Mouse (Mus musculus) hindbrain, postnatal 0 days (tissue): ENCODE measurements around the gene Rbm38. TPM values are rescaled to one million over a fixed set of nuclear protein-coding genes. Genes with fewer than 3 reads are reported as not detected.

Source experiments
- ATAC-seq: fragments of 200-750 bp; cut with Nextera tagmentation; 2 replicates; pipeline ENCODE4 v1.8.0; 2017; ENCODE audit warnings: mild to moderate bottlenecking, moderate TSS enrichment, moderate library complexity
- DNase-seq: peaks from one replicate; pipeline ENCODE4 v3.0.0-alpha.2; 2015; ENCODE audit warnings: low spot score
- H3K27ac ChIP-seq: fragments of 300-500 bp; sonication (generic); 2 replicates; pipeline ENCODE4 v1.5.1; 2014; ENCODE audit warnings: mild to moderate bottlenecking
- H3K27me3 ChIP-seq: fragments of 300-500 bp; sonication (generic); 2 replicates; pipeline ENCODE4 v1.6.1; 2014; ENCODE audit warnings: low read length, mixed read lengths; ENCODE audit not compliant: insufficient read depth
- H3K36me3 ChIP-seq: fragments of 300-500 bp; sonication (generic); 2 replicates; pipeline ENCODE4 v1.6.1; 2014; ENCODE audit warnings: low read length, mixed read lengths; ENCODE audit not compliant: insufficient read depth
- H3K4me1 ChIP-seq: fragments of 300-500 bp; sonication (generic); 2 replicates; pipeline ENCODE4 v1.6.1; 2014; ENCODE audit warnings: antibody characterized with exemption, low read length, mixed read lengths; ENCODE audit not compliant: insufficient read depth
- H3K4me2 ChIP-seq: fragments of 300-500 bp; sonication (generic); 2 replicates; pipeline ENCODE4 v1.6.1; 2014; ENCODE audit warnings: low read depth, mild to moderate bottlenecking, low read length, moderate library complexity, mixed read lengths
- H3K4me3 ChIP-seq: fragments of 300-500 bp; sonication (generic); 2 replicates; pipeline ENCODE4 v1.5.1; 2014; ENCODE audit warnings: low read length
- H3K9ac ChIP-seq: fragments of 300-500 bp; sonication (generic); replicated peaks from 2 replicates; pipeline ENCODE4 v1.6.1; 2014; ENCODE audit warnings: mild to moderate bottlenecking, low read length, moderate library complexity, mixed read lengths
- H3K9me3 ChIP-seq: fragments of 300-500 bp; sonication (generic); 2 replicates; pipeline ENCODE4 v1.6.1; 2016; ENCODE audit warnings: low read length, mixed read lengths
- CTCF ChIP-seq: IDR thresholded peaks from 2 replicates; pipeline ENCODE4 v1.5.1; 2016; ENCODE audit warnings: antibody characterized with exemption, control low read depth, low read depth
- WGBS: fragments of 180-500 bp; shearing (Covaris S2); extraction: QIAGEN DNeasy Blood & Tissue Kit; methylation state at CpG from one replicate; pipeline ENCODE4 v1.1.7; 2014; 5-methylcytosine and 5-hydroxymethylcytosine counted together
- polyA plus RNA-seq: library from polyadenylated mRNA; unstranded; fragments of >200 nt; fragmentation: Nextera tagmentation; extraction: Ambion mirVana; gene quantifications from 2 replicates; pipeline ENCODE4 v1.2.1, GENCODE M21; 2015
- total RNA-seq: library from RNA; depleted of rRNA; stranded (reverse); fragments of >200 nt; gene quantifications from 2 replicates; pipeline ENCODE4 v1.2.3, GENCODE M21; 2014; rRNA removed

Gene Rbm38
- 12.6 and 17.0 TPM in 2 replicates for total RNA-seq
- polyA plus RNA-seq: 9.7 and 10.3 TPM in 2 replicates

GRCm38 (mm10) chr2:173020430-173020829, at the start of gene Rbm38:
Gene Rbm38 (plus strand): TSS chr2:173020498.
- Histone ChIP-seq H3K4me3 (peak within 1 kb of the TSS; percentile 64), H3K27me3 (peaks cover 6% of the 10 kb centered on the region), H3K36me3 (peaks cover 8% of the 10 kb centered on the region), H3K9me3 (no peaks in the 10 kb centered on the region), H3K4me1 (peaks cover 33% of the 10 kb centered on the region), H3K27ac (no peak within 1 kb of the TSS), H3K9ac (no peak within 1 kb of the TSS), H3K4me2 (peak within 1 kb of the TSS; percentile 77)
- ATAC-seq (no peak), DNase-seq (no peak)
- no peak for TF ChIP-seq CTCF
- WGBS: 27% methylated on average over 11 of the region's 11 CpGs

GRCm38 (mm10) chr2:172971865-172972264, 48.4 kb upstream of the Rbm38 start:
- Histone ChIP-seq H3K27me3 (no peaks in the 10 kb centered on the region), H3K4me1 (peaks cover under 1% of the 10 kb centered on the region; the same call in 1 of the 2 replicates), H3K9ac (no peak overlapping the region), H3K4me2 (no peak overlapping the region), H3K4me3 (no peak overlapping the region), H3K36me3 (no peaks in the 10 kb centered on the region), H3K27ac (no peak overlapping the region), H3K9me3 (no peaks in the 10 kb centered on the region)
- no peak for ATAC-seq
- DNase-seq: no peak
- WGBS: 89% methylated on average over 2 of the region's 2 CpGs
- TF ChIP-seq CTCF: no peak

- TF ChIP-seq CTCF: no peak
- no peak for DNase-seq
- no peak overlapping the region for H3K27ac ChIP-seq
- H3K9ac ChIP-seq: no peak overlapping the region
- H3K4me2 ChIP-seq: no peak overlapping the region
- 19% methylated on average over 7 of the region's 7 CpGs for WGBS
- H3K4me1 ChIP-seq: peaks cover 8% of the 10 kb centered on the region; the same call in 1 of the 2 replicates
- H3K36me3 ChIP-seq: no peaks in the 10 kb centered on the region
- no peaks in the 10 kb centered on the region for H3K27me3 ChIP-seq
- no peaks in the 10 kb centered on the region for H3K9me3 ChIP-seq
- no peak overlapping the region for H3K4me3 ChIP-seq
- no peak for ATAC-seq
These were observed 46.3 kb upstream of the Rbm38 start for GRCm38 (mm10) chr2:172973806-172974565.

GRCm38 (mm10) chr2:172974701-172975100, 45.6 kb upstream of the Rbm38 start:
- Histone ChIP-seq H3K4me2 (no peak overlapping the region), H3K27me3 (no peaks in the 10 kb centered on the region), H3K9ac (no peak overlapping the region), H3K27ac (no peak overlapping the region), H3K9me3 (no peaks in the 10 kb centered on the region), H3K4me1 (peaks cover 8% of the 10 kb centered on the region; the same call in 1 of the 2 replicates), H3K36me3 (no peaks in the 10 kb centered on the region), H3K4me3 (no peak overlapping the region)
- TF ChIP-seq CTCF: no peak
- DNase-seq (peak; percentile 62), ATAC-seq (no peak)
- 35% methylated on average over 7 of the region's 7 CpGs for WGBS

GRCm38 (mm10) chr2:172975159-172975558, 45.1 kb upstream of the Rbm38 start:
- WGBS: 84% methylated on average over 6 of the region's 6 CpGs
- TF ChIP-seq CTCF: no peak
- no peak for ATAC-seq

GRCm38 (mm10) chr2:172976661-172977238, 43.5 kb upstream of the Rbm38 start:
- DNase-seq (no peak), ATAC-seq (no peak)
- TF ChIP-seq CTCF: no peak; the same call in 1 of the 2 replicates
- peak overlapping the region; percentile 16; the same call in 1 of the 2 replicates for H3K4me2 ChIP-seq
- no peak overlapping the region for H3K9ac ChIP-seq
- H3K27ac ChIP-seq: no peak overlapping the region
- H3K9me3 ChIP-seq: no peaks in the 10 kb centered on the region
- 27% methylated on average over 7 of the region's 7 CpGs for WGBS
- no peaks in the 10 kb centered on the region for H3K36me3 ChIP-seq
- no peaks in the 10 kb centered on the region for H3K27me3 ChIP-seq
- peaks cover 8% of the 10 kb centered on the region; the same call in 1 of the 2 replicates for H3K4me1 ChIP-seq
- H3K4me3 ChIP-seq: no peak overlapping the region

More at GRCm38 (mm10) chr2:172975159-172975558, 45.1 kb upstream of the Rbm38 start:
- Histone ChIP-seq H3K4me2 (no peak overlapping the region), H3K9ac (no peak overlapping the region), H3K27ac (no peak overlapping the region), H3K4me1 (peaks cover 8% of the 10 kb centered on the region; the same call in 1 of the 2 replicates), H3K9me3 (no peaks in the 10 kb centered on the region), H3K27me3 (no peaks in the 10 kb centered on the region), H3K36me3 (no peaks in the 10 kb centered on the region), H3K4me3 (no peak overlapping the region)
- no peak for DNase-seq
